Mouse (Mus musculus): ENCODE measurements at regions not wholly inside any gene's neighbourhood (a gene's known extent, or its start where the extent isn't known, plus 50 kb on each side); places are given as distances from the start of the nearest gene placed in this dataset.

DNA sequence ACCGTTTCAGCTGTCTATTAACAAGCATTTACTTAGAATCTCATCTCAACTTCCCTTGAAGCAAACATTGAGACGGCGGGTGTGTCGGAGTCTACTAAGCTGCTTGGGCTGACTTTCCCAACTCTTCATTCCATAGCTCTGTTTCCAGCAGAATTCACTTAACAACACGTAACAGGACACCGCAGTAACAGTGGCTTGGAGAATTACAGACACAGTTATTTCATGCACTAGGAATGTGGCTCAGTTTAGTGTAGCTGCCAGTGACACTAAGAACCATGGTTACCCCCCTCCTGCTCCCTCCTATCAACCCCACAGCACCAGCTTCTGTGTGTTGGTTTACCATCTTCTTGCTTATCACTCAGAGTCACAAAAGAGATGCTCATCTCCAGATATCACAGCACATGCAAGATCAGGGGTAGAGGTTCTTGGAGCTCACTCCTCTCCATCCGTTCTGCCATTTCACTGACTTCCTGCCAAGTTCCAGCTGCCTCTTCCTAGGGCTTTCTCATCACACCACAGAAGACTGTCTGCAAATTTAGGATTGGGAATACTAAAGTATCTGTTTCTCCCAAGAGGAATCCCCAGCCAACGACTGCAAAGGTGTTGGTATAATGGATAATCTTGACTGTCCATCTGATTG lies 90.7 kb downstream of the Banf2 start:
- no peak overlapping the region for H3K4me3 ChIP-seq (ENCODE audit: low read depth, low read length)
- H3K9ac ChIP-seq (ENCODE audit: low read depth, low read length) = no peak overlapping the region
- H3K27ac ChIP-seq (ENCODE audit: low read length) = no peak overlapping the region
- H3K4me1 ChIP-seq (ENCODE audit: control insufficient read depth, low read depth, low read length) = no peaks in the 10 kb centered on the region
- H3K9me3 ChIP-seq (replicated peaks; ENCODE audit: control insufficient read depth, low read length) = no peaks in the 10 kb centered on the region
- no peaks in the 10 kb centered on the region for H3K27me3 ChIP-seq (ENCODE audit: control insufficient read depth, insufficient read depth, low read depth, low read length)
- ATAC-seq (ENCODE audit: low read depth) = no peak
- no peaks in the 10 kb centered on the region for H3K36me3 ChIP-seq (ENCODE audit: control insufficient read depth, insufficient read depth)
- WGBS (ENCODE audit: insufficient replicate concordance) = 66% methylated on average over 8 of the region's 8 CpGs
- no peak overlapping the region for H3K4me2 ChIP-seq (ENCODE audit: low read depth, low read length)

DNA sequence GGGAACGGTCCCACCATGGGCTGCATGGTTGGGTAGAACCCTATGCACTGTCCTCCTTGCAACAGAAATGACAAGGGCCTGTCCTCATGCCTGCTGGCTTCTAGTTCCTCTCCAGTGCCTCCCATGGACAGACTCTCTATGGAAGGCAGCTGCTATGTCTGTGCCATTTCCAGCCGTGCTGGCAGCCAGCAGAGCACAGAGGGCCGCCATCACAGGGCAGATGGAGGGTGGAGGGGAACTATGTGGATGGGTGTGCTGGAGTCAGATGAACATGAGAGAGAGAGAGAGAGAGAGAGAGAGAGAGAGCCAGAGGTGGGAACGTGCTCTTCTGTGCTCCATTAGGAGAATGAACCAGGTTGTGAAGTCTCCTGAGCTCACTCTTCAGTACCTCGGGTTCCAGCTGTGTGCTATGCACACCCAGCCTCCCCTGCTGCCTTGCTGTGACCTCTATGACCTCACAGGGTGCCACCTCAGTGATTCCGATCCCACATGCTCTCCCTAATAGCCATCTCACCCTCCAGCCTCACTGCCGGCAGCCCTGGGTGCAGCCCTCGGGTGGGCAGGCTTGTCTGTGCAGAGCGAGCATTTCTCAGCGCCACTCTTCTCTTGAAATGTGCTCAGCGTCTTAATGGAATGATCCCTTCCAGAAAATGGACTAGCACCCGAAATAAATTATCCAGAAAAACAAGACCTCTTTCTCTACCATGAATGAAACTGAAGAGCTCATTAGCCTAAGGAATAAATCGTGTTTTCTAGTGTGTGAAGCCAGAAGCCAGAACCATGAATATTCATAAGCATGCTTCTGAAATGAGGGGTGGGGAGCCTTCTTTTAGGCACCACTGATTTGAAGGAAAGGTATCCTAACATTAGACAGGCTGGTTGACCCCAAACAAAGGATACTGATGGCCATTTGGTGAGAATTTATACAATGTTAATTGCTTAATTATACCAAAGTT lies 94.5 kb downstream of the Banf2 start:
- Histone ChIP-seq H3K4me1 (ENCODE audit: control insufficient read depth, low read depth, low read length) (no peaks in the 10 kb centered on the region), H3K9me3 (replicated peaks; ENCODE audit: control insufficient read depth, low read length) (no peaks in the 10 kb centered on the region), H3K9ac (ENCODE audit: low read depth, low read length) (no peak overlapping the region), H3K27ac (ENCODE audit: low read length) (no peak overlapping the region), H3K27me3 (ENCODE audit: control insufficient read depth, insufficient read depth, low read depth, low read length) (no peaks in the 10 kb centered on the region), H3K4me2 (ENCODE audit: low read depth, low read length) (no peak overlapping the region), H3K36me3 (ENCODE audit: control insufficient read depth, insufficient read depth) (no peaks in the 10 kb centered on the region), H3K4me3 (ENCODE audit: low read depth, low read length) (no peak overlapping the region)
- WGBS (ENCODE audit: insufficient replicate concordance) = 60% methylated on average over 13 of the region's 13 CpGs
- no peak for ATAC-seq (ENCODE audit: low read depth)

GRCm38 (mm10) chr2:144128038-144128402 lies 95.2 kb downstream of the Banf2 start:
- H3K36me3 ChIP-seq (ENCODE audit: control insufficient read depth, insufficient read depth) = no peaks in the 10 kb centered on the region
- no peaks in the 10 kb centered on the region for H3K9me3 ChIP-seq (replicated peaks; ENCODE audit: control insufficient read depth, low read length)
- no peak overlapping the region for H3K9ac ChIP-seq (ENCODE audit: low read depth, low read length)
- no peak overlapping the region for H3K4me2 ChIP-seq (ENCODE audit: low read depth, low read length)
- H3K27ac ChIP-seq (ENCODE audit: low read length) = no peak overlapping the region
- H3K4me1 ChIP-seq (ENCODE audit: control insufficient read depth, low read depth, low read length) = no peaks in the 10 kb centered on the region
- WGBS (ENCODE audit: insufficient replicate concordance) = 76% methylated on average over 3 of the region's 3 CpGs
- no peaks in the 10 kb centered on the region for H3K27me3 ChIP-seq (ENCODE audit: control insufficient read depth, insufficient read depth, low read depth, low read length)
- ATAC-seq (ENCODE audit: low read depth) = no peak
- no peak overlapping the region for H3K4me3 ChIP-seq (ENCODE audit: low read depth, low read length)

DNA sequence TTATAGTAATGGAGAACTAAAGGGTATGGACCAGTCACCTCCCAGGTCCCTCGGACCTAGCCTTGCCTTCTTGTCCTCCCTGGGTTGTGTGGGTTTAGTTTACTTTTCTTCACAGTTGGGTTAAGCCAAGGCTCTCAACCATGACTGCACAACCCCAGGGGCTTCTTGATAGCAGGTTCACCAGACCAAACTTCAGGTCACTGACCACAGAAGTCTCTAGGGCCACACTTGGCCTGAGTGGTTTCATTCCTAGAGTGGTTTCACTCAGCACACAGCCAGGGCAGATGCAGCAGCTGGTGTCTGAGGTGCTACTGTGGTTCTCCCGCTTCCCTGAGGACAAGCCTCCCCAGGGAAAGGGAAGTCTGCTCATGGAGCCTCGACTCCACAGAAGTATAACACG lies 95.7 kb downstream of the Banf2 start:
- no peak overlapping the region for H3K27ac ChIP-seq (ENCODE audit: low read length)
- H3K4me3 ChIP-seq (ENCODE audit: low read depth, low read length) = no peak overlapping the region
- H3K27me3 ChIP-seq (ENCODE audit: control insufficient read depth, insufficient read depth, low read depth, low read length) = no peaks in the 10 kb centered on the region
- no peak for ATAC-seq (ENCODE audit: low read depth)
- no peak overlapping the region for H3K4me2 ChIP-seq (ENCODE audit: low read depth, low read length)
- no peak overlapping the region for H3K9ac ChIP-seq (ENCODE audit: low read depth, low read length)
- WGBS (ENCODE audit: insufficient replicate concordance) = 59% methylated on average over 4 of the region's 4 CpGs
- H3K9me3 ChIP-seq (replicated peaks; ENCODE audit: control insufficient read depth, low read length) = no peaks in the 10 kb centered on the region
- H3K4me1 ChIP-seq (ENCODE audit: control insufficient read depth, low read depth, low read length) = no peaks in the 10 kb centered on the region
- H3K36me3 ChIP-seq (ENCODE audit: control insufficient read depth, insufficient read depth) = no peaks in the 10 kb centered on the region

DNA sequence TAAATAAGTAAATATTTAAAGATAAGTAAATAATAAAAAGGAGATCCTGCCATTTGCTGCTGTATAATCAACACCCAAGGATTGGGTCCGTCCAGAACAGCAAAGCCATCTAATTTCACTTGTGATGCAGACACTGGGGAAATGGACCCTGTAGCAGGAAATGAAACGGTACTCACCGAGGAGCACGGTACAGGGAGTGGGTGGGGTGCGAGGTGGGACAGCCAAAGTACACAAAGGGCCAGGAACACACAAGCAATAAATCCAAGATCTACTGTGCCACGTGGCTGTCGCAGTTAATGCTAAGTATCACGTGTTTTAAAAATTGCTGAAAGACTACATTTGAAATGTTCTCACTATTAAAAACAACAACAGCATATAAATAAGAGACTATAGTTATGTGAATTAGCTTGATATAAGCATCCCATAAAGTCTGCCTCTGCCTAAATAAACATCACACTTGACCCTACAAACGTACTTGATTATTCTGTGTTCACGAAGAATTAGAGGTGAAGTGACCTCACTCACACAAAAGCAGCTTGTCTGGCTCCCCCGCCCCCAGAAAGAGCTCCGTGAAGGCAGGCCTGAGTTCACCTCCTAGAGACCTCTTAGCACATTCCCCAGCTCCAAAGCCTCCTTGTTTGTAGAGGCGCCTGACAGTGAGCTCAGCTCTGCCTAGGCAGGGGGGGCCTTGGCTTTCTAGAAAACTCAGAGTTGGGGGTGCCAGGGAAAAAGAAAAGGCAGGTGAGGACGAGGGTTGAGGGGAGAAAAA lies 101.1 kb downstream of the Banf2 start:
- no peak overlapping the region for H3K4me2 ChIP-seq (ENCODE audit: low read depth, low read length)
- no peak overlapping the region for H3K9ac ChIP-seq (ENCODE audit: low read depth, low read length)
- no peak overlapping the region for H3K4me3 ChIP-seq (ENCODE audit: low read depth, low read length)
- H3K4me1 ChIP-seq (ENCODE audit: control insufficient read depth, low read depth, low read length) = no peaks in the 10 kb centered on the region
- H3K36me3 ChIP-seq (ENCODE audit: control insufficient read depth, insufficient read depth) = no peaks in the 10 kb centered on the region
- H3K27ac ChIP-seq (ENCODE audit: low read length) = no peak overlapping the region
- ATAC-seq (ENCODE audit: low read depth) = no peak
- no peaks in the 10 kb centered on the region for H3K9me3 ChIP-seq (replicated peaks; ENCODE audit: control insufficient read depth, low read length)
- 64% methylated on average over 14 of the region's 14 CpGs for WGBS (ENCODE audit: insufficient replicate concordance)
- no peaks in the 10 kb centered on the region for H3K27me3 ChIP-seq (ENCODE audit: control insufficient read depth, insufficient read depth, low read depth, low read length)

- WGBS (ENCODE audit: insufficient replicate concordance) = 71% methylated on average over 9 of the region's 9 CpGs
These were observed 101.7 kb downstream of the Banf2 start for GRCm38 (mm10) chr2:144134575-144134958.

DNA sequence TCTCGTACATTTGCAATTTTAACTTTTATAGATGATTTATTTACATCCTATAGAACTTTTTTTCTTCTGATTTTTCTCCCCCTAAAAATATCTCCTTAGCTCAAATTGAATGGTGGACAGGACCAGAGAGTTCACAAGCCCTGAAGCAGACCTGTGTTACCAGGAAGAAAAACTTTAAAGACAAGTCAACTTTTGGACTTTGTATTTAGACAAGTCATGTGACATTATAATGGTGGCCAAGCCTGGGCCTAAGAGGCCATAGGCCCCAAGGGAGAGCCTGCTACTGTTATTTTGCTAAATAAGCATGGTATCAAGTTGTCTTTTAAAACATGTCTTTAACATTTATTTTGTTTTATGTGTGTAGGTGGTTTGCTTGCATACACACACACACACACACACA lies 102.7 kb downstream of the Banf2 start:
- Histone ChIP-seq H3K4me3 (ENCODE audit: low read depth, low read length) (no peak overlapping the region), H3K27ac (ENCODE audit: low read length) (no peak overlapping the region), H3K4me2 (ENCODE audit: low read depth, low read length) (no peak overlapping the region), H3K4me1 (ENCODE audit: control insufficient read depth, low read depth, low read length) (no peaks in the 10 kb centered on the region), H3K27me3 (ENCODE audit: control insufficient read depth, insufficient read depth, low read depth, low read length) (no peaks in the 10 kb centered on the region), H3K36me3 (ENCODE audit: control insufficient read depth, insufficient read depth) (no peaks in the 10 kb centered on the region), H3K9me3 (replicated peaks; ENCODE audit: control insufficient read depth, low read length) (no peaks in the 10 kb centered on the region), H3K9ac (ENCODE audit: low read depth, low read length) (no peak overlapping the region)
- ATAC-seq (ENCODE audit: low read depth) = no peak
- WGBS (ENCODE audit: insufficient replicate concordance) = 63% methylated on average over 1 of the region's 1 CpGs

More at GRCm38 (mm10) chr2:144134575-144134958, 101.7 kb downstream of the Banf2 start:
- H3K27ac ChIP-seq (ENCODE audit: low read length) = no peak overlapping the region
- no peak overlapping the region for H3K9ac ChIP-seq (ENCODE audit: low read depth, low read length)
- no peak overlapping the region for H3K4me3 ChIP-seq (ENCODE audit: low read depth, low read length)
- H3K27me3 ChIP-seq (ENCODE audit: control insufficient read depth, insufficient read depth, low read depth, low read length) = no peaks in the 10 kb centered on the region
- no peak for ATAC-seq (ENCODE audit: low read depth)
- H3K4me2 ChIP-seq (ENCODE audit: low read depth, low read length) = no peak overlapping the region
- H3K36me3 ChIP-seq (ENCODE audit: control insufficient read depth, insufficient read depth) = no peaks in the 10 kb centered on the region
- no peaks in the 10 kb centered on the region for H3K4me1 ChIP-seq (ENCODE audit: control insufficient read depth, low read depth, low read length)
- no peaks in the 10 kb centered on the region for H3K9me3 ChIP-seq (replicated peaks; ENCODE audit: control insufficient read depth, low read length)

DNA sequence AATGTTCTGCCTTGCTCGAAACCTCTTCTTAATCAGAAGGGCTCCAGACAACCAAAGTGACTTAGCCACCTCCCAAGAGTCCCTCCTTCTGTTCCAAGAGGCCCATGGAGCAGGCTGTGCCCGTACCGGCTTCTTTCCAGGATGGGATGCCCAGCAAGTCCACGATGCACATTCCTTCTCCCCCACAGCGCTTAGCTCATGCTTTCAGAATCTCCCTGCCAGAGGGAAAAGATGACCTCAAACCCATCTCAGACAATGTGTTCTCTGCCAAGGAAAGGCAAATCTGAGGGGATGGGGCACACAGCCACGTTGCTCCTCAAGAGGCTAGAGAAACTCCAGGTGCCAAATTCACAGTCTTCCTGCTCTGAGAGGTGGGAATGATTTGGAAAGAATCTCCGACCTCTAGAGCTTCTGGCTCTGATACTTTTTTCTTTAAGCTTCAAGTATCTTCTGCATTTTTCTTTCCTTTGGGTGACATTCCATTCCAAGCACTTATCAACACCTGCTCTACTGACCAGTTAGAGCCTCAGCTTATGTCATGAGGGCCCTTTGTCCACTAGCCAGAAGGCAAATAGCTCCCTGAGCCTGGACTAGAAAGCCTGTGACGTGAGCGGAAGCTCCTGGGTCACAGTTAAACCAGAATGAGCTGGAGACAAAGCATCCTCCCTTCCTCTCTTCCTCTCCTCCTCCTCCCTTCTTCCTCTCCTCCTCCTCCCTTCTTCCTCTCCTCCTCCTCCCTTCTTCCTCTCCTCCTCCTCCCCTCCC lies 110.9 kb downstream of the Banf2 start:
- H3K4me1 ChIP-seq (ENCODE audit: control insufficient read depth, low read depth, low read length) = no peaks in the 10 kb centered on the region
- no peaks in the 10 kb centered on the region for H3K27me3 ChIP-seq (ENCODE audit: control insufficient read depth, insufficient read depth, low read depth, low read length)
- ATAC-seq (ENCODE audit: low read depth) = no peak
- WGBS (ENCODE audit: insufficient replicate concordance) = 68% methylated on average over 9 of the region's 9 CpGs
- H3K27ac ChIP-seq (ENCODE audit: low read length) = no peak overlapping the region
- no peaks in the 10 kb centered on the region for H3K36me3 ChIP-seq (ENCODE audit: control insufficient read depth, insufficient read depth)
- H3K9ac ChIP-seq (ENCODE audit: low read depth, low read length) = no peak overlapping the region
- H3K4me3 ChIP-seq (ENCODE audit: low read depth, low read length) = no peak overlapping the region
- no peak overlapping the region for H3K4me2 ChIP-seq (ENCODE audit: low read depth, low read length)
- H3K9me3 ChIP-seq (replicated peaks; ENCODE audit: control insufficient read depth, low read length) = no peaks in the 10 kb centered on the region
